Mouse (Mus musculus) midbrain, postnatal 0 days (tissue): Measurements from ENCODE around the gene Kcnma1. TPM values are rescaled to one million over a fixed set of nuclear protein-coding genes. Genes with fewer than 3 reads are reported as not detected.

Source experiments
- ATAC-seq: fragments of 200-750 bp; cut with Nextera tagmentation; 2 replicates; pipeline ENCODE4 v1.8.0; 2017; ENCODE audit warnings: moderate number of reproducible peaks, mild to moderate bottlenecking, moderate TSS enrichment, moderate library complexity; ENCODE audit not compliant: low FRiP score
- DNase-seq: peaks from one replicate; pipeline ENCODE4 v3.0.0-alpha.2; 2015; ENCODE audit warnings: low spot score
- H3K27ac ChIP-seq: fragments of 300-500 bp; sonication (generic); 2 replicates; pipeline ENCODE4 v1.5.1; 2014; ENCODE audit warnings: low read depth, mild to moderate bottlenecking, low read length, mixed read lengths
- H3K27me3 ChIP-seq: fragments of 300-500 bp; sonication (generic); 2 replicates; pipeline ENCODE4 v1.6.1; 2014; ENCODE audit warnings: low read length, control low read depth, mixed read lengths; ENCODE audit not compliant: insufficient read depth
- H3K36me3 ChIP-seq: fragments of 300-500 bp; sonication (generic); 2 replicates; pipeline ENCODE4 v1.6.1; 2014; ENCODE audit warnings: low read length, control low read depth, mixed read lengths; ENCODE audit not compliant: insufficient read depth
- H3K4me1 ChIP-seq: fragments of 300-500 bp; sonication (generic); 2 replicates; pipeline ENCODE4 v1.6.1; 2014; ENCODE audit warnings: mild to moderate bottlenecking, control low read depth, antibody characterized with exemption, low read length, mixed read lengths; ENCODE audit not compliant: insufficient read depth
- H3K4me2 ChIP-seq: fragments of 300-500 bp; sonication (generic); 2 replicates; pipeline ENCODE4 v1.6.1; 2014; ENCODE audit warnings: low read depth, mild to moderate bottlenecking, low read length, mixed read lengths; ENCODE audit not compliant: poor library complexity, severe bottlenecking
- H3K4me3 ChIP-seq: fragments of 300-500 bp; sonication (generic); 2 replicates; pipeline ENCODE4 v1.5.1; 2014; ENCODE audit warnings: low read depth, mild to moderate bottlenecking, low read length, moderate library complexity
- H3K9ac ChIP-seq: fragments of 300-500 bp; sonication (generic); replicated peaks from 2 replicates; pipeline ENCODE4 v1.6.1; 2014; ENCODE audit warnings: mild to moderate bottlenecking, low read length, moderate library complexity, mixed read lengths; ENCODE audit not compliant: poor library complexity, severe bottlenecking
- H3K9me3 ChIP-seq: fragments of 300-500 bp; sonication (generic); 2 replicates; pipeline ENCODE4 v1.6.1; 2016; ENCODE audit warnings: low read length, control low read depth
- CTCF ChIP-seq: IDR thresholded peaks from 2 replicates; pipeline ENCODE4 v1.5.1; 2016; ENCODE audit warnings: antibody characterized with exemption, mild to moderate bottlenecking
- WGBS: fragments of 180-500 bp; shearing (Covaris S2); extraction: QIAGEN DNeasy Blood & Tissue Kit; methylation state at CpG from one replicate; pipeline ENCODE4 v1.1.7; 2014; 5-methylcytosine and 5-hydroxymethylcytosine counted together
- polyA plus RNA-seq: library from polyadenylated mRNA; unstranded; fragments of >200 nt; fragmentation: Nextera tagmentation; extraction: Ambion mirVana; gene quantifications from 2 replicates; pipeline ENCODE4 v1.2.1, GENCODE M21; 2015
- total RNA-seq: library from RNA; depleted of rRNA; stranded (reverse); fragments of >200 nt; gene quantifications from 2 replicates; pipeline ENCODE4 v1.2.3, GENCODE M21; 2014; rRNA removed

The Kcnma1 gene
- 45.7 and 55.4 TPM in 2 replicates for total RNA-seq
- 17.4 and 20.6 TPM in 2 replicates for polyA plus RNA-seq

DNA sequence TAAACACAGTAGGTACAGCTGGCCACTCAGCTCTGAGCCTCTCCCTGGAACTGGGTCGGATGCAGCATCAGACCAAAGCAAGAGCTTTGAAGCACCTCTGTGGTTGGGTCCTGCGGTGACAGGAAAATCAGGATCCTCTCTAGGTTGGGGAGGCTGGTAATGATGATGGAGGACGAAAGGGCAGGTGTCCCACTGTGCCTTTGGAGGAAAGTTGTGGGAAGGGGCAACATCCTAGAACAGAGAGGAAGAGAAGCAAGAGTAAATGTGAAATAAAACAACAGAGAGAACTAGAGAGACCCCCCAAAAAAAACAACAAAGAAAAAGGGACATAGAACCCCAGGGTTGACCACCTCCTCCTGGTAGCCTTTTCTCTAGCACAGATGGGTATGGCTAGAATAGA, at the start of gene Kcnma1:
Gene Kcnma1, minus strand, starts transcription at position 101 of the 400 bp plus-strand sequence.
- ATAC-seq (no peak), DNase-seq (no peak)
- no peaks in the 10 kb centered on the region for H3K36me3 ChIP-seq
- no peak within 1 kb of the TSS for H3K9ac ChIP-seq
- H3K27ac ChIP-seq: no peak within 1 kb of the TSS
- H3K4me2 ChIP-seq: no peak within 1 kb of the TSS
- no peaks in the 10 kb centered on the region for H3K9me3 ChIP-seq
- 64% methylated on average over 3 of the region's 3 CpGs for WGBS
- H3K4me3 ChIP-seq: no peak within 1 kb of the TSS
- TF ChIP-seq CTCF: no peak
- H3K27me3 ChIP-seq: no peaks in the 10 kb centered on the region
- H3K4me1 ChIP-seq: no peaks in the 10 kb centered on the region

DNA sequence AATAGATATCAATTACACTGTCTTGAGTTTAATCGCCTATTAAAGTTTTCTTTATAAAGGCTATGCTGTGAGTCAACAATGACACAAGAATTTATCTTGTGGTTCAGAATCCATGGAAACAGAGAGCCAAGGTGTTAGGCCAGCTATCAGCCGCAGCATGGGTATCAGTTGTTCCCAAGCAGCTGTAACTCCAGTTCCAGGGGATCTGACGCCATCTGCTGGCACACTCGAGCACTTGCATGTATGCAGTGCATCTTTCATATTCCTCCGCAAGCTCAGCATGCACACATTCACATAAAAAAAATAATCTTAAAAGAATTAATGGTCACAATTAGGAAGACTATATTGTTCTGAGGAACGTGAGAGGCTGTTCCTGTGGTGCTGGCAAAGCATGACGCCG, 45.5 kb upstream of the Kcnma1 start:
- WGBS: 39% methylated on average over 8 of the region's 8 CpGs
- no peaks in the 10 kb centered on the region for H3K27me3 ChIP-seq
- H3K4me2 ChIP-seq: no peak overlapping the region
- H3K4me1 ChIP-seq: no peaks in the 10 kb centered on the region
- DNase-seq: peak; percentile 57
- H3K36me3 ChIP-seq: no peaks in the 10 kb centered on the region
- peak; percentile 75 for TF ChIP-seq CTCF
- no peaks in the 10 kb centered on the region for H3K9me3 ChIP-seq
- no peak overlapping the region for H3K4me3 ChIP-seq
- H3K27ac ChIP-seq: no peak overlapping the region
- H3K9ac ChIP-seq: no peak overlapping the region
- no peak for ATAC-seq

DNA sequence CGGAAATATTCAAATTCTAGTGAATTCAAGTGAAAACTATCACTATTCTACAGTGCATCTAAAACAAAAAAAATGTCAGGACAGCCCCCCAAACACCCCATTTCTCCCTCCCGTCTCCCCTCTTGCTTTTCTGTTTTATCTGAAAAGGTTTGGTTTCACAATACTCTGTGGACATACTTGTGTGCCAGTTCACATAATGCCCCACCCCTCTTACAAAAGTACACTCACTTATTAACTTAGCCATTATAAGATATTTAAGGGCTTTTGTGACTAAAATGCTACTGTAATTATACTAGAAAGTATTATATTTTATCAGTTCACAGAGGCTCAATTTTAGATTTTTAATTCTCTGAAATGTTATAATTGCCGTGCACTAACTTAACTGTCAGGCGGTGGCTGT, 45.0 kb upstream of the Kcnma1 start:
- H3K4me3 ChIP-seq: no peak overlapping the region
- H3K36me3 ChIP-seq: no peaks in the 10 kb centered on the region
- H3K27me3 ChIP-seq: no peaks in the 10 kb centered on the region
- H3K4me2 ChIP-seq: no peak overlapping the region
- TF ChIP-seq CTCF: no peak
- no peak overlapping the region for H3K9ac ChIP-seq
- no peak for DNase-seq
- no peaks in the 10 kb centered on the region for H3K4me1 ChIP-seq
- H3K9me3 ChIP-seq: no peaks in the 10 kb centered on the region
- no peak overlapping the region for H3K27ac ChIP-seq
- ATAC-seq: no peak
- 88% methylated on average over 4 of the region's 4 CpGs for WGBS

DNA sequence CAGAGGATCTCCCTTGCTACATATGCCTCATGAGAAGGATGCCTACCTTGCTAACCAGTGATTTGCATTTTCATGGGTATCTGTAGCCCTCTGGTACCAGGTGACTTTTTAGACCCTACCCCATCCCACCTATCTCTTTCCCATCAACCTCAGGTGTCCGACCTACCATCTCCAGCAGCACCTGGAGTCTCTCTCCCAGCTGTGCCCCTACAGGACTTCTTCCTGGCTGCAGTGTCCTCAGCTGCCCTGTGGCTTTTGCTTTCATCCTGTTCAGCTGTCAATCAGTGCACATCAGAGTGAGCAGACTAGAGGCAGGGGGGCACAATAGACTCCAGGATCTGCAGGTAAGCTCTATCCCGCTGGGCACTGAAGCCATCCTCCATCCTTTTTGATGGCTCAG, 37.5 kb upstream of the Kcnma1 start:
- Histone ChIP-seq H3K4me3 (no peak overlapping the region), H3K36me3 (no peaks in the 10 kb centered on the region), H3K4me1 (no peaks in the 10 kb centered on the region), H3K9ac (no peak overlapping the region), H3K4me2 (no peak overlapping the region), H3K27ac (no peak overlapping the region), H3K9me3 (no peaks in the 10 kb centered on the region), H3K27me3 (no peaks in the 10 kb centered on the region)
- no peak for TF ChIP-seq CTCF
- WGBS: 65% methylated on average over 2 of the region's 2 CpGs
- ATAC-seq (no peak), DNase-seq (no peak)

DNA sequence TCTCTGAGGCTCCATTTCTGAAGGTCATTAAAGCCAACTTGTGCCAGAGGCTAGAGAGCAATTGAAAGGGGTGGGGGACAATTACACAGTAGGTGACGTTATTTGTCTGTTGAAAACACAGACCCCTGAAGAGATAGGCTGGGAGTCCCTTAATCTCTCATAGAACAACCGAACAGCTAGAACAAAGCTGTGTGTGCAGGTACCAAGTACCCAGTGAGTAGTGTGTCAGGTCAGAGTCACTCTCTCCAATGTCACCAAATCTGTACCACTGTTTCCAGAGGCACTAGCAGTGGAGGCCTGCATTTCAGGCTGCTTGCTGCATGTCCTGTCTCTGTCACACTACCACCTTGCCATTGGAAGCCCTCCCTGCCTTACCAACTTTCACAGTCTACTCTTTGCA, 22.3 kb upstream of the Kcnma1 start:
- H3K4me1 ChIP-seq: no peaks in the 10 kb centered on the region
- 41% methylated on average over 2 of the region's 2 CpGs for WGBS
- H3K9ac ChIP-seq: no peak overlapping the region
- no peaks in the 10 kb centered on the region for H3K36me3 ChIP-seq
- H3K4me3 ChIP-seq: no peak overlapping the region
- H3K4me2 ChIP-seq: no peak overlapping the region
- TF ChIP-seq CTCF: no peak
- H3K9me3 ChIP-seq: no peaks in the 10 kb centered on the region
- ATAC-seq: no peak
- no peak for DNase-seq
- H3K27ac ChIP-seq: no peak overlapping the region
- H3K27me3 ChIP-seq: no peaks in the 10 kb centered on the region

DNA sequence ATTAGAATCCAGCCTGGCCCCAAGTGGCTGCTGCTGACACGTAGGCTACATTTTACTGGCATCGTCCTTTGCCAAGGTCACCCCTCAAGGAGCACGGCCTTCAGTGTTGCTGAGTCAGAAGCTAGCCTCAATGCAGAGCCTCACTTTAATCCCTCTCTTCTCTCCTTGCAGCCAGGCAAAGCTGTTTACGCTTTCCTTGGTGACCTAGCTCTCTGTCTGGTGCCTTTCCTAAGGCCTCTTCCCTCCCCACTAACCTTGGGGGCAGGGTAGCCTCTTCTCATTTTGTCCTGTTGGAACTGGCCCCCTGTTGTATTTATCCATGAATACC, 21.9 kb upstream of the Kcnma1 start:
- Histone ChIP-seq H3K27ac (no peak overlapping the region), H3K4me1 (no peaks in the 10 kb centered on the region), H3K4me2 (no peak overlapping the region), H3K27me3 (no peaks in the 10 kb centered on the region), H3K4me3 (no peak overlapping the region), H3K36me3 (no peaks in the 10 kb centered on the region), H3K9me3 (no peaks in the 10 kb centered on the region), H3K9ac (no peak overlapping the region)
- DNase-seq: no peak
- no peak for ATAC-seq
- no peak for TF ChIP-seq CTCF
- WGBS: 28% methylated on average over 4 of the region's 4 CpGs
